Mouse (Mus musculus) stomach, postnatal 0 days (tissue): ENCODE results near the gene Mcl1. TPM values are rescaled to one million over a fixed set of nuclear protein-coding genes. Genes with fewer than 3 reads are reported as not detected.

Experiments
- ATAC-seq: fragments of 200-750 bp; cut with Nextera tagmentation; 2 replicates; pipeline ENCODE4 v1.8.0; 2017; ENCODE audit not compliant: low FRiP score, low TSS enrichment
- DNase-seq: peaks from one replicate; pipeline ENCODE4 v3.0.0-alpha.2; 2016; ENCODE audit warnings: low spot score
- H3K27ac ChIP-seq: fragments of 300-500 bp; sonication (generic); replicated peaks from 2 replicates; pipeline ENCODE4 v1.5.1; 2014; ENCODE audit warnings: mild to moderate bottlenecking, control low read depth
- H3K27me3 ChIP-seq: fragments of 300-500 bp; sonication (generic); 2 replicates; pipeline ENCODE4 v1.6.1; 2014; ENCODE audit warnings: low read length; ENCODE audit not compliant: control insufficient read depth, insufficient read depth
- H3K36me3 ChIP-seq: fragments of 300-500 bp; sonication (generic); 2 replicates; pipeline ENCODE4 v1.6.1; 2014; ENCODE audit warnings: low read length, mixed read lengths; ENCODE audit not compliant: control insufficient read depth, insufficient read depth
- H3K4me1 ChIP-seq: fragments of 300-500 bp; sonication (generic); replicated peaks from 2 replicates; pipeline ENCODE4 v1.6.1; 2014; ENCODE audit warnings: antibody characterized with exemption; ENCODE audit not compliant: control insufficient read depth, insufficient read depth
- H3K4me2 ChIP-seq: fragments of 300-500 bp; sonication (generic); replicated peaks from 2 replicates; pipeline ENCODE4 v1.6.1; 2014; ENCODE audit warnings: low read depth, mild to moderate bottlenecking, control low read depth, moderate library complexity
- H3K4me3 ChIP-seq: fragments of 300-500 bp; sonication (generic); 2 replicates; pipeline ENCODE4 v1.5.1; 2014; ENCODE audit warnings: low read depth, low read length, control low read depth
- H3K9ac ChIP-seq: fragments of 300-500 bp; sonication (generic); 2 replicates; pipeline ENCODE4 v1.6.1; 2014; ENCODE audit warnings: mild to moderate bottlenecking, low read length, control low read depth, mixed read lengths
- H3K9me3 ChIP-seq: fragments of 300-500 bp; sonication (generic); 2 replicates; pipeline ENCODE4 v1.6.1; 2016; ENCODE audit warnings: low read length; ENCODE audit not compliant: control insufficient read depth
- CTCF ChIP-seq: IDR thresholded peaks from 2 replicates; pipeline ENCODE4 v1.5.1; 2016; ENCODE audit warnings: antibody characterized with exemption, low read depth, mild to moderate bottlenecking, moderate library complexity
- EP300 ChIP-seq: optimal IDR thresholded peaks from 2 replicates; pipeline ENCODE3; 2016; ENCODE audit warnings: antibody characterized with exemption
- WGBS: fragments of 180-500 bp; shearing (Covaris S2); extraction: QIAGEN DNeasy Blood & Tissue Kit; methylation state at CpG from one replicate; pipeline ENCODE4 v1.1.7; 2014; 5-methylcytosine and 5-hydroxymethylcytosine counted together
- polyA plus RNA-seq: library from polyadenylated mRNA; unstranded; fragments of >200 nt; fragmentation: Nextera tagmentation; extraction: Ambion mirVana; gene quantifications from 2 replicates; pipeline ENCODE4 v1.2.1, GENCODE M21; 2015

Mcl1 gene
- polyA plus RNA-seq, 1 experiment from 2014 or later, result 59.2 TPM

DNA sequence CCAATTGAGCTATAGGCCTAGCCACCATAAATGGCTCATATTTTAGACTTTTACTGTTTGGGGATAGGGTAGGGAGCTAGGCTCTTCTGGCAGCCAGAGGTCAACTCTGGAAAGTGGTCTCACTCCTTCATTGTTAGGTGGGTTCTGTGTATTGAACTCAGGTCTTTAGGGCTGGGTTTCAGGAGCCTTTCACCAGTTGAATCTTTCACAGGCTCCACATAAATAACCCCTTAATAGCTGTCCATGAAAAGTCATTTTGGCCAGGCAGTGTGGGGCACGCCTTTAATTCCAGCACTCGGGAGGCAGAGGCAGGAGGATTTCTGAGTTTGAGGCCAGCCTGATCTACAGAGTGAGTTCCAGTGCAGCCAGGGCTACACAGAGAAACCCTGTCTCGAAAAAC is 877 bp upstream of the Mcl1 start:
- Histone ChIP-seq H3K9me3 (no peaks in the 10 kb centered on the region), H3K4me3 (no peak overlapping the region), H3K36me3 (peaks cover 12% of the 10 kb centered on the region), H3K4me2 (peak overlapping the region; percentile 63; the same call in 1 of the 2 replicates), H3K9ac (no peak overlapping the region), H3K4me1 (peaks cover 4% of the 10 kb centered on the region; the same call in 1 of the 2 replicates), H3K27me3 (no peaks in the 10 kb centered on the region), H3K27ac (no peak overlapping the region; the same call in 1 of the 2 replicates)
- no peak for DNase-seq
- TF ChIP-seq EP300 (no peak), CTCF (no peak)
- WGBS, result 83% methylated on average over 3 of the region's 3 CpGs
- ATAC-seq, result no peak

DNA sequence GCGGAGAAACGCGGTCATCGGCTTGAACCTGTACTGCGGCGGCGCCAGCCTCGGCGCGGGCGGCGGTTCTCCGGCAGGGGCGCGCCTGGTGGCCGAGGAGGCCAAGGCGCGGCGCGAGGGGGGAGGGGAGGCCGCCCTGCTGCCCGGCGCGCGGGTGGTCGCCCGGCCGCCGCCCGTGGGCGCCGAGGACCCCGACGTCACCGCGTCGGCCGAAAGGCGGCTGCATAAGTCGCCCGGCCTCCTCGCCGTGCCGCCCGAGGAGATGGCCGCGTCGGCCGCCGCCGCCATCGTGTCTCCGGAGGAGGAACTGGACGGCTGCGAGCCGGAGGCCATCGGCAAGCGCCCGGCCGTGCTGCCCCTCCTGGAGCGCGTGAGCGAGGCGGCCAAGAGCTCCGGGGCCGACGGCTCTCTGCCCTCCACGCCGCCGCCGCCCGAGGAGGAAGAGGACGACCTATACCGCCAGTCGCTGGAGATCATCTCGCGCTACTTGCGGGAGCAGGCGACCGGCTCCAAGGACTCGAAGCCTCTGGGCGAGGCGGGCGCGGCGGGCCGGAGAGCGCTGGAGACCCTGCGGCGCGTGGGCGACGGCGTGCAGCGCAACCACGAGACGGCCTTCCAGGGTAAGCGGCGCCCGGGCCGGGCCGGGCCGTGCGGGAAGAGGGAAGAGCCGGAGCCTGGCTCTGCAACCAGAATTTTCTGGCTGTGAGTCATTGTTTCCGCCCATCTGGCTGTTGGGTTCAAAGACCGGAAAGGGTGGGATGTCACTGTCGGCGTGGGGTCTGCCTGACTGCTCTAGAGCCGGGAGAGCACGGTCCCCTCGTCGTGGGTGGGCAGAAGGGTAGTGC is 502 bp downstream of the Mcl1 start:
- H3K9me3 ChIP-seq, result no peaks in the 10 kb centered on the region
- H3K4me3 ChIP-seq, result peak overlapping the region; percentile 92
- no peak for TF ChIP-seq EP300
- no peak for TF ChIP-seq CTCF
- DNase-seq (peak; percentile 78), ATAC-seq (peak; percentile 45)
- under 1% methylated on average over 90 of the region's 113 CpGs for WGBS
- peak overlapping the region; percentile 100 for H3K9ac ChIP-seq
- H3K4me1 ChIP-seq, result peaks cover 4% of the 10 kb centered on the region; the same call in 1 of the 2 replicates
- H3K27ac ChIP-seq, result peak overlapping the region; percentile 99
- H3K4me2 ChIP-seq, result peak overlapping the region; percentile 79
- no peaks in the 10 kb centered on the region for H3K27me3 ChIP-seq
- peaks cover 14% of the 10 kb centered on the region for H3K36me3 ChIP-seq

DNA sequence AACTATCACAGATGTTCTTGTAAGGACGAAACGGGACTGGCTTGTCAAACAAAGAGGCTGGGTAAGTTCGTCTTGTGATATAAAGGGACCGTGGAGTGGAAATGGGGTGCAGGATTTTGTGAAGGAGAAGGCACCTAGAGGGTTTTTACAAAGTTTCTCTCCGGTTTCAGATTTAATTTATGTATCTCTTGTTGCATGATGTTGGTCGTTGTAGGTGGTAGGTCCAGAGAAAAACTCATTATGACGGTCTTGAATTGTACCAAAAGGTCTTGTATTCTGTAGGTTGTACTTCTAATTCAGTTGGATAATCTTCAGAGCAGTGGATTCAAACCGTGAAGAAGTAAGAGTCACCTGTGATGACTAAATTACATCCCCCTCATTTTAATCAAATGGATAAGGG is 1.4 kb downstream of the Mcl1 start:
- no peak for DNase-seq
- TF ChIP-seq EP300 (no peak), CTCF (no peak)
- Histone ChIP-seq H3K27me3 (no peaks in the 10 kb centered on the region), H3K4me2 (peak overlapping the region; percentile 79), H3K36me3 (peaks cover 14% of the 10 kb centered on the region), H3K4me1 (peaks cover 11% of the 10 kb centered on the region; the same call in 1 of the 2 replicates), H3K27ac (peak overlapping the region; percentile 99), H3K9me3 (no peaks in the 10 kb centered on the region), H3K4me3 (peak overlapping the region; percentile 92), H3K9ac (peak overlapping the region; percentile 100)
- 1% methylated on average over 8 of the region's 8 CpGs for WGBS
- ATAC-seq, result no peak

DNA sequence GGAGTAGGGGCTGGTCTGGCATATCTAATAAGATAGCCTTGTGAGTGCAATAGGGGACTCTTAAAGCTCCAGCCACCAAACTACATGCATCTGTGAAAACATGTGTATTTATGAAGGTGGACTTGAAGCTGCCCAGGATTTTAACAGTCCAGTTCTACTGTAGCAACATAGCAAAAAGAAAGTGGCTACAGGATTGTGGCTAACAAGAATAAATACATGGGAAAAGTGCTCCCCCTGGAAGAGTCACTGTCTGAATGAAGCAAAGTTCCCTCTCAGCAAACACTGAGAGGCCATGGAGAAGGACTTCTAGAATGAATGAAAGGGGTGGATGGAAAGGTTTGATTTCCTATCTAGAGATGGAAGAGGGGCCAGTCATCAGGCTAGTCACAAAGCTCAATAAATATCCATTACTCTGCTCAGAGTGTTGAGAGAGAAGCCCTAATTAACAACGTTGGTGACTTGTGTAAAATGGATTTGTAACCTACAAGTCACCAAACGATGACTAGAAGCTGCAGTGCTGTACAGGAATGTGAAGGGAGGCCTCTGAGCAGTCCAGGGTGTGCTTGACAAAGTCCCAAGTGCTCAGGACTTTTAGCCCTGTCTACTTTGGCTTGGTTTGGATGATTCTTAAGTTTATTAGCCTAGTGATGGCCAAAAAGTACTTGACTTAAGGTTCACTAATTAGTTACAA is 2.3 kb downstream of the Mcl1 start:
- Histone ChIP-seq H3K4me1 (peaks cover 13% of the 10 kb centered on the region; the same call in 1 of the 2 replicates), H3K9ac (peak overlapping the region; percentile 100), H3K36me3 (peaks cover 14% of the 10 kb centered on the region), H3K4me3 (peak overlapping the region; percentile 92), H3K4me2 (peak overlapping the region; percentile 79), H3K9me3 (no peaks in the 10 kb centered on the region), H3K27ac (0 out of 2 replicates have a peak overlapping the region, but pooled peaks have one; percentile 36), H3K27me3 (no peaks in the 10 kb centered on the region)
- 11% methylated on average over 2 of the region's 2 CpGs for WGBS
- ATAC-seq (no peak), DNase-seq (no peak)
- TF ChIP-seq CTCF (no peak), EP300 (no peak)

DNA sequence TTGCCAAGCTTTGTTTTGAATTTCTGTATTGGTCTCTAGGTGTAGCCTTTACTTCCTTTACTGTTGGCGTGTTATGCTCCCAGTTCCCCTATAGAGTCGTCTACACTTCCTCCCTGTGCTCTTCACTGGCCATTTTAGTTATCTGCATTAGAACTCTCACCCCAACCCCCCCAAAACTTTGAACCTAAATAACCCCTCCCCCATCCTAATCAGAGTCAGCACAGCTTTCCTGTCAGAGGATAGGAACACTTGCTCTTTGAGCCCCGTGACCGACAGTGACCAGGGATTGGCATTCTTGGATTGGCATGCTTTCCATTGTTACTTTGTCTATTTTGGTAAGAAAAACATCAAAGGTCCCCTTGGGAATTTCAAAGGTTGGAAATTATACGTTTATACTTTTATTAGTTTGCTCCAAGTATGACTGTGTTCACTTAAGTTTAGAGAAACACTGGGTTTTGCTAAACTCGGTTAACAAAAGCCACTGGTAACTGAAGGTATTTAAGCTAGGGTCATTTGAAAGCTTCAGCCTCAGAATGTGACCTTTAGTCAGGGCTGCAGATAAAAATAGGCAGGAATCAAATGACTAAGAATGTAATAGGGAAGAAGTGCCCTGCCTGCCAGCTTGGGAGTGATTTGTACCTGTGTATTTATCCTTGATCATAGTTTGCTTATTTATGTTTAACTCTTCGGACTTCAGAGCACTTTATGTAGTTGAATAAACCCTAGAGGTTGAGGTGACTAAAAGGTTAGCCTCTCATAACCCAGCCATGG is 3.5 kb downstream of the Mcl1 start:
- Histone ChIP-seq H3K36me3 (peaks cover 14% of the 10 kb centered on the region), H3K27me3 (no peaks in the 10 kb centered on the region), H3K27ac (peak overlapping the region; percentile 67), H3K9me3 (no peaks in the 10 kb centered on the region), H3K4me3 (peak overlapping the region; percentile 10; the same call in 1 of the 2 replicates), H3K4me2 (peak overlapping the region; percentile 39), H3K4me1 (peaks cover 15% of the 10 kb centered on the region; the same call in 1 of the 2 replicates), H3K9ac (peak overlapping the region; percentile 5; the same call in 1 of the 2 replicates)
- WGBS, result 18% methylated on average over 7 of the region's 7 CpGs
- ATAC-seq (no peak), DNase-seq (no peak)
- TF ChIP-seq EP300 (no peak), CTCF (no peak)
